ENCODE assay signal across 10 mouse cellular contexts in the genomic region with DNA sequence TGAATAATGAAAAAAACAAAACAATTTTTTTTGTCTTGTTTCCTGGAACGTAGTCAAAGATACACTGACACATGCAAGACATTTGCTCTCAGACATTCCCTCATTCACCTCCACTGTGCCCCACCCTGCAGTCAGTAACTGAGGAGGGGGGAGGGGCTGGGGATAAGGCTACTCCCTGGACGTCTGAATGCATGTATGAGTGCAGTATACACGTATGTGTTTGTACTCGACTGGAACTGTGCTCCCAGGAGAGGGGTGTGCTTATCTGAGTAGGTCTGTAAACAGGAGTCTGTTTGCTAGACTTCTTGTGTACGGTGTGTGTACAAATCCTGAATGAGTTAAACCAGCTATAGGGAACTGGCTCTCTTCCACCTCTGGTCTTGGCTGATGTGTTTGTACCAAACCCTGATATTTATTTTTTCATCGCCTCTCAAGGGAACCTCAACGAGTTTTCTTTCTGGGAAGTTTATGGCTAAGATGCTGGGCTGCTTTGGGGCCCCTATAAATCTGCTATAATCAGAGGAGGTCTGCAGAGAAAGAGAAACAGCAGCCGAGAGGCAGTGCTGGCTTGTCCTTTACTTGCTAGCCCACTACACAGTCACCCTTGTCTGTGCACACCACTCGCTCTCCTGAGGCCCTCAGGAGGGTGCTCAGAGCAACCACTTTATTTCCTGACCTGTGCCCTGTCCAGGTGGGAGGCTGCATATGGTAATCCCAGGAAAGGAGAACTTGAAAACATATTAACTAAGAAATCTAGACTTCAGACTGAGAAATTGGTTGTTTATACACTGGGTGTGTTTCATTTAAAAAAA.
DNase-seq lines count a peak whose midpoint lies in the region; ATAC-seq and TF ChIP-seq lines count a peak whose summit lies in the region.
"Had no signal": no experiment of that assay in that cellular context is flagged by ENCODE, and none has a peak within 500 bp of the region (broad histone marks: within the 10 kb centered on the region; RNA-seq: fewer than 3 reads in every experiment).

No protein-coding gene starts in this region.

- no peak overlapping the region for H3K4me3 ChIP-seq in intestine, embryonic 14.5 days (ENCODE audit: low read depth, low read length)
- H3K4me3 ChIP-seq in kidney, postnatal 0 days (replicated peaks; ENCODE audit: low read depth, low read length), result no peak overlapping the region
- H3K4me3 ChIP-seq in midbrain, embryonic 16.5 days (ENCODE audit: low read depth, low read length), result no peak overlapping the region
- no peak overlapping the region for H3K4me3 ChIP-seq in forebrain, embryonic 13.5 days

- H3K27me3 ChIP-seq in intestine, embryonic 14.5 days (replicated peaks; ENCODE audit: control insufficient read depth, insufficient read depth, low read length), result peaks cover 6% of the 10 kb centered on the region
- no peaks in the 10 kb centered on the region; the same call in 1 of the 2 replicates for H3K27me3 ChIP-seq in kidney, postnatal 0 days (ENCODE audit: insufficient read depth, low read length)
- no peaks in the 10 kb centered on the region for H3K27me3 ChIP-seq in midbrain, embryonic 16.5 days (ENCODE audit: control insufficient read depth, insufficient read depth, low read depth, low read length)
- no peaks in the 10 kb centered on the region; the same call in 1 of the 2 replicates for H3K27me3 ChIP-seq in forebrain, embryonic 13.5 days

- WGBS in intestine, embryonic 14.5 days, result 14% methylated on average over 9 of the region's 9 CpGs
- WGBS in kidney, postnatal 0 days, result 26% methylated on average over 9 of the region's 9 CpGs
- WGBS in midbrain, embryonic 16.5 days, result 50% methylated on average over 9 of the region's 9 CpGs
- WGBS in forebrain, embryonic 13.5 days, result 57% methylated on average over 9 of the region's 9 CpGs

- DNase-seq in ZHBTc4 (ENCODE audit: low read depth, low spot score), result peak; percentile 34
- no peak for DNase-seq in intestine, embryonic 14.5 days (ENCODE audit: low spot score)
- peak; percentile 69 for DNase-seq in kidney, postnatal 0 days (ENCODE audit: low spot score)
- no peak for DNase-seq in layer of hippocampus, postnatal 25 days (ENCODE audit: extremely low spot score in 1 of 2, low spot score in 1 of 2)
- DNase-seq in adrenal gland, postnatal 4 days (ENCODE audit: low spot score in 2 of 2), result no peak
- DNase-seq: cerebellum, postnatal 10 days; forebrain, postnatal 0 days; liver, postnatal 0 days had no signal

- no peak for TF ChIP-seq CTCF in kidney, postnatal 0 days (IDR thresholded peaks at IDR 0.05; ENCODE audit: low read depth)

- no peaks in the 10 kb centered on the region for H3K36me3 ChIP-seq in intestine, embryonic 14.5 days (ENCODE audit: control insufficient read depth, insufficient read depth, low read length)
- H3K36me3 ChIP-seq in kidney, postnatal 0 days (ENCODE audit: insufficient read depth, low read length), result no peaks in the 10 kb centered on the region
- H3K36me3 ChIP-seq in midbrain, embryonic 16.5 days (ENCODE audit: control insufficient read depth, insufficient read depth, low read length), result no peaks in the 10 kb centered on the region
- H3K36me3 ChIP-seq in forebrain, embryonic 13.5 days (ENCODE audit: poor library complexity, severe bottlenecking), result no peaks in the 10 kb centered on the region

- H3K4me1 ChIP-seq in intestine, embryonic 14.5 days (replicated peaks; ENCODE audit: control insufficient read depth, insufficient read depth, low read length), result no peaks in the 10 kb centered on the region; the same call in 1 of the 2 replicates
- H3K4me1 ChIP-seq in kidney, postnatal 0 days (replicated peaks; ENCODE audit: insufficient read depth, low read length), result no peaks in the 10 kb centered on the region
- H3K4me1 ChIP-seq in midbrain, embryonic 16.5 days (ENCODE audit: control insufficient read depth, insufficient read depth, low read length), result peaks cover 22% of the 10 kb centered on the region
- 0 out of 2 replicates have a peak, but pooled peaks cover 2% of the 10 kb centered on the region for H3K4me1 ChIP-seq in forebrain, embryonic 13.5 days

- no peak overlapping the region for H3K4me2 ChIP-seq in intestine, embryonic 14.5 days (ENCODE audit: low read length)
- 0 out of 2 replicates have a peak overlapping the region, but pooled peaks have one; percentile 7 for H3K4me2 ChIP-seq in kidney, postnatal 0 days (ENCODE audit: low read length)
- no peak overlapping the region for H3K4me2 ChIP-seq in midbrain, embryonic 16.5 days (ENCODE audit: low read length)
- no peak overlapping the region for H3K4me2 ChIP-seq in forebrain, embryonic 13.5 days

- no peaks in the 10 kb centered on the region for H3K9me3 ChIP-seq in intestine, embryonic 14.5 days (ENCODE audit: control insufficient read depth, low read length)
- H3K9me3 ChIP-seq in kidney, postnatal 0 days (replicated peaks; ENCODE audit: low read length), result no peaks in the 10 kb centered on the region
- no peaks in the 10 kb centered on the region for H3K9me3 ChIP-seq in midbrain, embryonic 16.5 days (replicated peaks; ENCODE audit: control insufficient read depth, low read length, poor library complexity, severe bottlenecking)
- H3K9me3 ChIP-seq in forebrain, embryonic 13.5 days (replicated peaks), result no peaks in the 10 kb centered on the region

- ATAC-seq in intestine, embryonic 14.5 days (replicated peaks; ENCODE audit: low FRiP score, low TSS enrichment, low read depth), result 0 out of 2 replicates have a peak, but pooled peaks have one; percentile 47
- peak; percentile 57; the same call in 1 of the 2 replicates for ATAC-seq in kidney, postnatal 0 days (replicated peaks; ENCODE audit: low FRiP score, low read depth)
- no peak for ATAC-seq in midbrain, embryonic 16.5 days
- ATAC-seq in forebrain, embryonic 13.5 days, result no peak
- ATAC-seq: forebrain, postnatal 0 days; liver, postnatal 0 days had no signal

- no peak overlapping the region for H3K9ac ChIP-seq in intestine, embryonic 14.5 days (ENCODE audit: low read length)
- H3K9ac ChIP-seq in kidney, postnatal 0 days (ENCODE audit: low read depth, low read length), result no peak overlapping the region
- H3K9ac ChIP-seq in midbrain, embryonic 16.5 days (ENCODE audit: low read depth, low read length), result no peak overlapping the region
- no peak overlapping the region for H3K9ac ChIP-seq in forebrain, embryonic 13.5 days
- H3K9ac ChIP-seq: forebrain, postnatal 0 days; liver, postnatal 0 days had no signal

- no peak overlapping the region for H3K27ac ChIP-seq in intestine, embryonic 14.5 days (ENCODE audit: low read depth)
- H3K27ac ChIP-seq in kidney, postnatal 0 days, result peak overlapping the region; percentile 39; the same call in 1 of the 2 replicates
- 0 out of 2 replicates have a peak overlapping the region, but pooled peaks have one; percentile 23 for H3K27ac ChIP-seq in midbrain, embryonic 16.5 days (ENCODE audit: low read length)
- H3K27ac ChIP-seq in forebrain, embryonic 13.5 days, result no peak overlapping the region

Comparison
In these comparisons a context has a peak if more than half of its experiments do, and no peak if none do; other contexts are left out.
1. DNase-seq: peak in ZHBTc4 (single experiment) and kidney, postnatal 0 days (single experiment); none in intestine, embryonic 14.5 days (single experiment), layer of hippocampus, postnatal 25 days (0 of 2) and adrenal gland, postnatal 4 days (0 of 2).
2. ATAC-seq: peak in intestine, embryonic 14.5 days (single experiment) and kidney, postnatal 0 days (single experiment); none in midbrain, embryonic 16.5 days (single experiment) and forebrain, embryonic 13.5 days (single experiment).
3. H3K27ac ChIP-seq: peak in kidney, postnatal 0 days (single experiment) and midbrain, embryonic 16.5 days (single experiment); none in intestine, embryonic 14.5 days (single experiment) and forebrain, embryonic 13.5 days (single experiment).